Mouse (Mus musculus) forebrain, embryonic 13.5 days (tissue): ENCODE measurements around the gene Plekha8. TPM values are rescaled to one million over a fixed set of nuclear protein-coding genes. Genes with fewer than 3 reads are reported as not detected.
A peak's percentile ranks its signal among the peaks of the same experiment; 100 is the strongest.

Source experiments
- ATAC-seq: fragments of 200-750 bp; cut with Nextera tagmentation; 2 replicates; pipeline ENCODE4 v1.8.0; 2017
- H3K27ac ChIP-seq: fragments of 300-500 bp; sonication (generic); 2 replicates; pipeline ENCODE4 v1.5.1; 2015; ENCODE audit warnings: inconsistent platforms, mild to moderate bottlenecking, moderate library complexity
- H3K27me3 ChIP-seq: fragments of 300-500 bp; sonication (generic); 2 replicates; pipeline ENCODE4 v1.6.1; 2015; ENCODE audit warnings: mild to moderate bottlenecking, inconsistent platforms
- H3K36me3 ChIP-seq: fragments of 300-500 bp; sonication (generic); 2 replicates; pipeline ENCODE4 v1.6.1; 2015; ENCODE audit warnings: mild to moderate bottlenecking, inconsistent platforms; ENCODE audit not compliant: poor library complexity, severe bottlenecking
- H3K4me1 ChIP-seq: fragments of 300-500 bp; sonication (generic); 2 replicates; pipeline ENCODE4 v1.6.1; 2015; ENCODE audit warnings: inconsistent platforms
- H3K4me2 ChIP-seq: fragments of 300-500 bp; sonication (generic); 2 replicates; pipeline ENCODE4 v1.6.1; 2015; ENCODE audit warnings: inconsistent platforms, mild to moderate bottlenecking, moderate library complexity
- H3K4me3 ChIP-seq: fragments of 300-500 bp; sonication (generic); 2 replicates; pipeline ENCODE4 v1.5.1; 2015; ENCODE audit warnings: mild to moderate bottlenecking, inconsistent platforms
- H3K9ac ChIP-seq: fragments of 300-500 bp; sonication (generic); 2 replicates; pipeline ENCODE4 v1.6.1; 2015; ENCODE audit warnings: mild to moderate bottlenecking, inconsistent platforms
- H3K9me3 ChIP-seq: fragments of 300-500 bp; sonication (generic); replicated peaks from 2 replicates; pipeline ENCODE4 v1.6.1; 2016; ENCODE audit warnings: inconsistent platforms
- WGBS: fragments of 180-500 bp; shearing (Covaris S2); methylation state at CpG from one replicate; pipeline ENCODE4 v1.1.7; 2015; 5-methylcytosine and 5-hydroxymethylcytosine counted together
- polyA plus RNA-seq: library from polyadenylated mRNA; unstranded; fragments of >200 nt; fragmentation: Nextera tagmentation; extraction: Ambion mirVana; gene quantifications from 2 replicates; pipeline ENCODE4 v1.2.1, GENCODE M21; 2015

The Plekha8 gene
- polyA plus RNA-seq, 1 experiment from 2014 or later, result 10.6 TPM

DNA sequence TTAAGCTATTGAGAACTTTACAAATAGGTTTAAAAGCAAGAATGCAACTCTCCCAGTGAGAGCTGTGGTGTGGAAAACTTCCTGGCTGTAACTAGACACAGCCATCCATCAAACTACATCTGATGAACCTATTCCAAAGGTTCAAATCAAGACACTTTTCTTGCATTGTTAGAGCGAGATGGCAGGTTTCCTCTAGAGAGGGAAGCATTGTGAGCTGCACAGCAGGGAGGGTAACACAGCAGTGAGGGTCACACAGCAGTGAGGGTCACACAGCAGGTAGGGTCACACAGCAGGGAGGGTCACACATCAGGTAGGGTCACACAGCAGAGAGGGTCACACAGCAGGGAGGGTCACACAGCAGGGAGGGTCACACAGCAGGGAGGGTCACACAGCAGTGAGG lies 6.7 kb upstream of the Plekha8 start:
- Histone ChIP-seq H3K4me2 (no peak overlapping the region), H3K27me3 (no peaks in the 10 kb centered on the region), H3K4me3 (no peak overlapping the region), H3K36me3 (no peaks in the 10 kb centered on the region), H3K9ac (no peak overlapping the region), H3K4me1 (peaks cover 19% of the 10 kb centered on the region), H3K9me3 (no peaks in the 10 kb centered on the region), H3K27ac (no peak overlapping the region)
- no peak for ATAC-seq
- 35% methylated on average over 1 of the region's 1 CpGs for WGBS

DNA sequence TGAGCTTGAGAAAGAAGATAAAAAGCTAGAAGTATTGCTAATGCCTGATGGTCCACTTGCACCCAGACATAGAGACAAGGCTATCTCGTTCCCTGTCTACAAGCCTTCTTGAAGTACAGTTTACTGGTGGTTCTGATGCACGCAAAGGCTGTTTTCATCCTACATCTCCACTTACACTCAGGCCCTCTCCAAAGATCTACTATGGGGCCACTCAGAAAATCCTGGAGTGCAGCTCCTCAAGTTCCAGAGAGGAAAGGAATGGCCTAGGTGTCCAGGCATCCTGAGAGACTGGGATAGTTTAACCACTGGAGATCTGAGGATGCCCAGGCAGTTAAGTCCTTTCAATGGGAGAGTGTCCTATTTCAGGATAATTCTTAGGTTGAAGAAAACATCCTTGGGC lies 4.2 kb upstream of the Plekha8 start:
- no peaks in the 10 kb centered on the region for H3K27me3 ChIP-seq
- WGBS, result 95% methylated on average over 2 of the region's 2 CpGs
- no peak overlapping the region for H3K27ac ChIP-seq
- no peaks in the 10 kb centered on the region for H3K9me3 ChIP-seq
- H3K4me3 ChIP-seq, result no peak overlapping the region
- peaks cover 31% of the 10 kb centered on the region for H3K4me1 ChIP-seq
- ATAC-seq, result no peak
- H3K4me2 ChIP-seq, result no peak overlapping the region
- H3K36me3 ChIP-seq, result no peaks in the 10 kb centered on the region
- no peak overlapping the region for H3K9ac ChIP-seq

DNA sequence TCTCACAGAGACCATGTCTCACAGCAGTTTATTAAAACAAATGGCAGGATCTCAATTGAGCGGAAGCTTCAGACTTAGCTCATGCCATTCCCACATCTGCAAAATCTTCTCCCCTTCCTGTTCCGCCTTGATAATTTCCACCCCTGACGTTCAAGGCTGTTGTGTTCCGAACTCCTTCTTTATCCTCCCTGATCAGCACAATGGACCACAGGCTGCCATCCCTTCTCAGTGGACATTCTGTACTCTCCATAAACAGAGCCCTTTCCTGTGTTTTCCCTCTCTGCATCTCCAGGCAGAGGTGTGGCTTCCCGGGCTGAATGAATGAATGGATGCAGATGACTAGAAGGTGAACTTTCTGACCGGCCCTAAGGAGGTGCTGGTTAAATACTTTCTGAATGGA lies 3.1 kb upstream of the Plekha8 start:
- Histone ChIP-seq H3K4me3 (peak overlapping the region; percentile 15; the same call in 1 of the 2 replicates), H3K9me3 (no peaks in the 10 kb centered on the region), H3K4me2 (peak overlapping the region; percentile 44), H3K9ac (no peak overlapping the region; the same call in 1 of the 2 replicates), H3K27ac (no peak overlapping the region), H3K27me3 (no peaks in the 10 kb centered on the region), H3K4me1 (peaks cover 42% of the 10 kb centered on the region), H3K36me3 (no peaks in the 10 kb centered on the region)
- WGBS, result 41% methylated on average over 6 of the region's 6 CpGs
- ATAC-seq, result no peak

DNA sequence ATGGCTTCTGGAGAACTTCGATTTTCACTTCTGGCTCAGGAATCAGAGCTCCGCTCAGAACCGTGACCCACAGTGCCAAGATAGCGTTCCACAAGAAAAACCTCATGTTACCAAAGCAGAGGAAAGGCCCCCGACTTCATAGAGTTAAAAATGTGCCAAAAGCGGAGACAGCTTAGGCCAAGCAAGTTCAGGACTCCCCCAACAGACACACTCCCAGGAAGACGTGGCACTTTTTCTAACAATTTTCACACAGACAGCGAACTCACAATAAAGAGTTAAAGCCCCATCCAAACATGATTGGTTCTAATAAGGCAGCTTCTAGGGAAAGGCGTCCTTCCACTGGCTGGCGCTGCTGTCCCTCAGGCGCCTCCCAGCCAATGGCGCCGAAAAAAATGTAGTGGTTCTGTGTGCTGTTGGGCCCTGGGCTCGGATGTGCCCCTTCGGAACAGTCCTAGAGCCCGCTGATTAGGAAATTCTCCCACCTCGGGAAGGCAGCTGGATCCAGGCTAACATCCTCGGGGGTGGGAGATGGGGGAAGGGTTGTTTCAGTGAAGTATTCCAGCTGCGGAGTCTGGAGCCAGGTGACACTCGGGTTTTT lies 1.9 kb upstream of the Plekha8 start:
- H3K4me2 ChIP-seq, result peak overlapping the region; percentile 79
- H3K9me3 ChIP-seq, result no peaks in the 10 kb centered on the region
- under 1% methylated on average over 20 of the region's 20 CpGs for WGBS
- H3K27ac ChIP-seq, result 0 out of 2 replicates have a peak overlapping the region, but pooled peaks have one; percentile 44
- peak overlapping the region; percentile 68 for H3K9ac ChIP-seq
- peaks cover 53% of the 10 kb centered on the region for H3K4me1 ChIP-seq
- peak overlapping the region; percentile 49 for H3K4me3 ChIP-seq
- H3K27me3 ChIP-seq, result no peaks in the 10 kb centered on the region
- no peaks in the 10 kb centered on the region for H3K36me3 ChIP-seq
- peak; percentile 93 for ATAC-seq

DNA sequence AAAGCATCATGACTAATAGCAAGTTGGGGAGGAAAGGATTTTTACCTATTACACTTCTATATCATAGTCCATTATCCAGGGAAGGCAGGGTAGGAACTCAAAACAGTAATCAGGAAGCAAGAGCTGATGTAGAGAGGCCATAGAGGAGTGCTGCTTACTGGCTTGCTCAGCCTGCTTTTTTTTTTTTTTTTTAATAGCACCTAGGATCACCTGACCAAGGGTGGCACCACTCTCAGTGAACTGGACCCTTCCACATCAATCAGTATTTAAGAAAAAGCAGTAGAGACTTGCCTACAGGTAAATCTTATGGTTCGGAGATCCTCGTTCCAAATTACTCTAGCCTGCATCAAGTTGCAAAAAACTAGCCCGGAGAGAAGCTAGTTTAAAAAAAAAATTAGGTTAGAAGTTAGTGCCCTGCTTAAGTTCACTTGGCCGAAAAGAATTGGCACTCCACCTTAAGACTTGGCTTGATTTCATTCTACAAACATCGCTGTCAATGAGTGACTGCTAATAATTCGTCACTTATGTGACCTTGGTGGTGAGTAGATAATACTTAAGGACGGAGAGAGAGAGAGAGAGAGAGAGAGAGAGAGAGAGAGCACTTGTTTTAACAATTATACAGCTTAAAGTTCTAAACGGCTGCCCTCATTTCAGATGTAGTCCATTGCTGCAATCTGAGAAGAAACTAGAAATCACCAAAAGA lies 994 bp upstream of the Plekha8 start:
- peaks cover 53% of the 10 kb centered on the region for H3K4me1 ChIP-seq
- H3K9me3 ChIP-seq, result no peaks in the 10 kb centered on the region
- no peak for ATAC-seq
- H3K4me2 ChIP-seq, result peak overlapping the region; percentile 79
- no peak overlapping the region for H3K9ac ChIP-seq
- H3K27ac ChIP-seq, result no peak overlapping the region
- H3K4me3 ChIP-seq, result peak overlapping the region; percentile 90
- no peaks in the 10 kb centered on the region for H3K27me3 ChIP-seq
- 57% methylated on average over 8 of the region's 8 CpGs for WGBS
- H3K36me3 ChIP-seq, result no peaks in the 10 kb centered on the region

DNA sequence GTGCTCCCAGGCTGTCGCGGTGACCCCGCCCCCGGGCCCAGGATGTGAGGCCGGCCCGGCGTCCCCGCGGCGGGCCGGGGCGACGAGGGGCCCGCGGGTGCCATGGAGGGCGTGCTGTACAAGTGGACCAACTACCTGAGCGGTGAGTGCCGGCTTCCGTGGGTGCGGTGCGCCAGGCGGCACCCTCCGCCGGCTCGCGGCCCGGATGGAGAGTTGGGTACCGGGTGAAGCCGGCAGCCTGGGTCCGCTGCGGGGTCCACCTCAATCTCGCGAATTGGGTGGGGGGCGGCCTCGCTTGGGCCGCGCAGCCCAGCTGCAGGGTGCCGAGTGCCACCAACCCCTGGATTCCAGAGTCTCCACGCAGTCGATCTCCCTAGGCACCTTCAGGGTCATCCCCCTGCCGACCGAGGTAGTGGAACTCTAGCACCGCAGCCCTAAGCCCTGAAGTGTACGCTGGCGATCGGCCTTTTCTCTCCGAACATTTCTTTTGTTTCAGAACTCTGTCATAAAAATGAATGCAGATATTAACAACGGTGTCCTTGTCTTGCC lies 493 bp downstream of the Plekha8 start:
- WGBS, result under 1% methylated on average over 47 of the region's 48 CpGs
- Histone ChIP-seq H3K9me3 (no peaks in the 10 kb centered on the region), H3K36me3 (no peaks in the 10 kb centered on the region), H3K4me1 (peaks cover 53% of the 10 kb centered on the region), H3K4me2 (peak overlapping the region; percentile 75), H3K9ac (peak overlapping the region; percentile 92), H3K27me3 (no peaks in the 10 kb centered on the region), H3K4me3 (peak overlapping the region; percentile 90), H3K27ac (peak overlapping the region; percentile 76; the same call in 1 of the 2 replicates)
- no peak for ATAC-seq

DNA sequence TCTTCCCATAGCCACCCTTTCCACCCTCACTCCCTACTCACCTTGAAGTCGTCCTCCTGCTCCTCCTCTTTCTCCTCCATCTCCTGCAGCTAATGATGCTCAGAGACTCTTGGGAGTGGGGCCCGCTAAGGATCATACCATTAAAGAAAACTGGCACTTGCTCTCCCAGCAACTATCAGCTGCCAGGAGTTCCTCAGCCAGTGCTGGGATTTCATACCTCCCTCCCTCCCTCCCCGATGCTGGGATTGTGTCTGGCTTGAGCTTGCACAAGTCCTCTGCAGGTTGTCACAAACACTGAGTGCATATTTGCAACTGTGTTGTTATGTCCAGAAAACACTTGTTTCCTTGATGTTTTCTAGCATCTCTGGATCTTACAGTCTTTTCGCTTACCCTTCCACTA lies 2.3 kb downstream of the Plekha8 start, which contains the start of gene Fkbp14:
Gene Fkbp14, minus strand, starts transcription at position 101 of the 400 bp plus-strand sequence.
- peak within 1 kb of the TSS; percentile 75 for H3K4me2 ChIP-seq
- no peak within 1 kb of the TSS for H3K27ac ChIP-seq
- H3K9me3 ChIP-seq, result no peaks in the 10 kb centered on the region
- H3K4me1 ChIP-seq, result peaks cover 37% of the 10 kb centered on the region
- H3K27me3 ChIP-seq, result no peaks in the 10 kb centered on the region
- ATAC-seq, result no peak
- WGBS, result 70% methylated on average over 4 of the region's 4 CpGs
- no peaks in the 10 kb centered on the region for H3K36me3 ChIP-seq
- peak within 1 kb of the TSS; percentile 92; the same call in 1 of the 2 replicates for H3K9ac ChIP-seq
- H3K4me3 ChIP-seq, result peak within 1 kb of the TSS; percentile 90

DNA sequence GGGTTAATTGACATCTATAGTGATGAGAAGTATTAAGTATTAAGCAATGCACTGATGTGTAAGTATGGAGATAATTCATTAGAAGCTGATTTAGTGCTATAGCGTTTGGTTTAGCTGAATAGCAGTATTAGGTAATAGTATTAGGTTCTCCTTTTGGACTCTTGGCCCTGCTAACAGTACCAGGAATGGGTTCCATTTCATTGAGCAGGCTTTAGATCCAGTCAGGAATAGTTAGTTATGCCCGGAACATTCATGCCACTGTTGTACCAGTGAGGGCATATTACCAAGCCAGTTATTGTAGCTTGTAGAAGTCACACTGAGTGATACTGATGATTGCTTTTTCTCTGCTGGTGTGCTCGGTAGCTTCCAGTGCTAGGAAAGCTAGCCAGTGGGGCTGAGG lies 2.8 kb downstream of the Plekha8 start:
- no peak overlapping the region for H3K4me3 ChIP-seq
- H3K4me1 ChIP-seq, result peaks cover 34% of the 10 kb centered on the region
- H3K9me3 ChIP-seq, result no peaks in the 10 kb centered on the region
- no peak overlapping the region for H3K9ac ChIP-seq
- WGBS, result 85% methylated on average over 3 of the region's 3 CpGs
- no peaks in the 10 kb centered on the region for H3K27me3 ChIP-seq
- H3K36me3 ChIP-seq, result no peaks in the 10 kb centered on the region
- H3K4me2 ChIP-seq, result no peak overlapping the region
- ATAC-seq, result no peak
- no peak overlapping the region for H3K27ac ChIP-seq

DNA sequence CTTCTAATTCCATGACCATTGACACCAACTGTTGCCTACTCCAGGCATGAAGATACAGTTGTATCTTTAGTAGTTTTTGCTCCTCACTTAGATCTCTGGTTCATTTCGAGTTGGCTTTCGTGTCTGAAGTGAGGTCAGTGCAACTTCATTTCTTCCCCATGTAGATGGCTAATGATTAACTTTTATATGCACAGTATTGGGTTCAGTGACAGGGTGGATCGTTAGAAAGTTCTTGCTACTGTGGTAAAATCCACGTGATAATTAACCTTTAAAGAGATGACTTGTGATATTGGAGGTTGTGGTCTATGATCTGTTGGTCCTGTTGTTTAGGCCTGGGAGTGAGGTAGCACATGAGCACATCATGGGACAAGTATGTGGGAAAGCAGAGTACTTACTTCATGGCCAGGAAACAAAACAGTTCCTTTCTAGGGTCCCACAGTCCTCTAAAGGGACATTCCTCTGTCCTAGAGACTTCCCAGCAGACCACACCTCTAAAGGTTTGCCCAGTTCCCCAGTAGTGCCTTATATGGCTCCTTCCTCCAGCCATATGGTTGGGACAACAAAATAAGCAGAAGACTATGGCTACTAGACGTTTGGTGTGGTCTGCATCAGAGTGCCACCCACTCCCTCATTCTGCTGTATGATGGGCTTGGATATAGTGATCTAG lies 5.9 kb downstream of the Plekha8 start:
- no peak for ATAC-seq
- no peaks in the 10 kb centered on the region for H3K36me3 ChIP-seq
- WGBS, result 85% methylated on average over 5 of the region's 5 CpGs

DNA sequence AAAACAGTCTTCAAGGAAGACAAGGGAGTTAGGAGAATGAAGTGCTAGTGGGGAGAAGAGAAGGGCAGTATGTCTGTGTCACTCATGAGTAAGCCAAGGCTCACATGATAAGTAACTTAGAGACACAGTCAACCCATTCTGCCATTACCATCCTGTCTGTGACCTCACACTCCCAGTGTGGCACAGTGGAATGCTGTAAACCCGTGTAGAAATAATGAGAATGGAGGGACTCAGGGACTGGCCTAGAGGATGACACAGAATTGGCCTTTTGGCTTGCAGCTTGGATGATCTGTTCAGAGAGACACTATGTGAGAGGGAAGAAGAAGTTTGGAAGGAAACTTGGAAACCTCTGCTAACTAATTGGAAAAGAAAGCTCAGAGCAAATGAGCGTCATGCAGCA lies 8.0 kb downstream of the Plekha8 start:
- H3K4me2 ChIP-seq, result no peak overlapping the region
- H3K9ac ChIP-seq, result no peak overlapping the region
- H3K27me3 ChIP-seq, result no peaks in the 10 kb centered on the region
- no peak for ATAC-seq
- WGBS, result 86% methylated on average over 2 of the region's 2 CpGs
- H3K9me3 ChIP-seq, result no peaks in the 10 kb centered on the region
- no peak overlapping the region for H3K27ac ChIP-seq
- H3K4me1 ChIP-seq, result peaks cover 5% of the 10 kb centered on the region; the same call in 1 of the 2 replicates
- H3K36me3 ChIP-seq, result no peaks in the 10 kb centered on the region
- no peak overlapping the region for H3K4me3 ChIP-seq

More for the DNA sequence above, 5.9 kb downstream of the Plekha8 start:
- no peaks in the 10 kb centered on the region for H3K9me3 ChIP-seq
- no peak overlapping the region for H3K4me3 ChIP-seq
- H3K27me3 ChIP-seq, result no peaks in the 10 kb centered on the region
- H3K27ac ChIP-seq, result no peak overlapping the region
- no peak overlapping the region for H3K4me2 ChIP-seq
- H3K9ac ChIP-seq, result no peak overlapping the region
- peaks cover 26% of the 10 kb centered on the region for H3K4me1 ChIP-seq

DNA sequence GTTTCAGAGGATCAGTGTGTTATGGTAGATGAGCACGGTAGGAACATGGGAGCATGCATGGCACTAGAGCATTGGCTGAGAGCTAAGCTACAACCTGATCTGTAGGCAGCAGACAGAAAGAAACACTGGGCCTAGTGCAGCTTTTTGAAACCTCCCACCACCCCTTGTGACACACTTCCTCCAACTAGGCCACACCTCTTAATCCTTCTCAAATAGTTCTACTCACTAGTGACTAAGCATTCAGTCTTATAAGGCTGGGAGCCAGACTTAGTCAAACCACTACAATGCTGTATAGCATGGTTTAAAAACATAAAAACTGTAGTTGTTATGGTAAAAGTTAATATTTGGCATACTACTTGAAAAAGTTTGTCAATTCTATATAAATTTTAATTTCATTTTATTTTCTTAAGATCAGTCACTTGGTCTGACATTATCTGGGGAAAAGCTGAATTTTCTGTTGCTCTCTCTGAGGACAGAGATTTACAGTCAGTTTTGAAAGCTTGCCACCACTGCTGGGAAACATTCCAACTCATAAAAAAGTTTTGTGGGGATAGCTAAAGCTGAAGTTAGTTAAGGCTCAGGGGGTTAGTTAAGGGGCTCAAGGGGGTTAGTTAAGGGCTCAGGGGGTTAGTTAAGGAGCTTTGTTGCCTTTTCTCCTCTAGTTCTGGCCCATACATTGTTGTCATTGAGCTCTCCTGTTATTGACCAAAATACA lies 9.2 kb downstream of the Plekha8 start:
- Histone ChIP-seq H3K4me3 (no peak overlapping the region), H3K9ac (no peak overlapping the region), H3K4me2 (no peak overlapping the region), H3K27me3 (no peaks in the 10 kb centered on the region), H3K9me3 (peaks cover 5% of the 10 kb centered on the region; the same call in 1 of the 2 replicates), H3K36me3 (peaks cover 8% of the 10 kb centered on the region; the same call in 1 of the 2 replicates), H3K4me1 (0 out of 2 replicates have a peak, but pooled peaks cover 5% of the 10 kb centered on the region), H3K27ac (no peak overlapping the region)
- no peak for ATAC-seq
- WGBS, result 100% methylated on average over 1 of the region's 1 CpGs
